Comparison of ENCODE assay signal across 9 mouse cellular contexts in genomic region chr12:71438254-71438653, GRCm38 (mm10).
A peak's percentile ranks its signal among the peaks of the same experiment; 100 is the strongest.
DNase-seq lines count a peak whose midpoint lies in the region; ATAC-seq lines count a peak whose summit lies in the region.
"Had no signal": no experiment of that assay in that cellular context is flagged by ENCODE, and none has a peak within 500 bp of the region (broad histone marks: within the 10 kb centered on the region; RNA-seq: fewer than 3 reads in every experiment).

No protein-coding gene starts in this region.

- no peaks in the 10 kb centered on the region for H3K9me3 ChIP-seq in liver, embryonic 12.5 days (replicated peaks)
- H3K9me3 ChIP-seq: G1E had no signal

- H3K4me2 ChIP-seq in liver, embryonic 12.5 days: no peak overlapping the region

- no peaks in the 10 kb centered on the region for H3K27me3 ChIP-seq in liver, embryonic 12.5 days (replicated peaks)

- H3K27ac ChIP-seq in liver, embryonic 12.5 days: no peak overlapping the region

- H3K4me1 ChIP-seq in liver, embryonic 12.5 days: peaks cover 8% of the 10 kb centered on the region; the same call in 1 of the 2 replicates

- peak; percentile 26 for DNase-seq in layer of hippocampus, adult 9-10 months (ENCODE audit: low spot score)
- DNase-seq in layer of hippocampus, adult 8-10 months (ENCODE audit: low spot score in 2 of 2): no peak
- DNase-seq in adrenal gland, postnatal 25 days: peak; percentile 36
- DNase-seq in heart, postnatal 4 days: peak; percentile 42
- DNase-seq in thymus, postnatal 0 days (ENCODE audit: low spot score): peak; percentile 2
- DNase-seq in urinary bladder, postnatal 36 days (ENCODE audit: low spot score in 2 of 2): no peak

- no peak overlapping the region for H3K9ac ChIP-seq in liver, embryonic 12.5 days

- H3K4me3 ChIP-seq in liver, embryonic 12.5 days: no peak overlapping the region

- 0 out of 2 replicates have a peak, but pooled peaks have one; percentile 52 for ATAC-seq in liver, embryonic 12.5 days
- ATAC-seq in erythroblast, adult 5-6 weeks (replicated peaks; ENCODE audit: low FRiP score, poor library complexity, severe bottlenecking): no peak

- no peaks in the 10 kb centered on the region for H3K36me3 ChIP-seq in liver, embryonic 12.5 days
- H3K36me3 ChIP-seq: G1E had no signal

- WGBS in liver, embryonic 12.5 days (ENCODE audit: insufficient replicate concordance): 16% methylated on average over 6 of the region's 6 CpGs

Comparison
In these comparisons a context has a peak if more than half of its experiments do, and no peak if none do; other contexts are left out.
1. DNase-seq: peak in layer of hippocampus, adult 9-10 months (single experiment), adrenal gland, postnatal 25 days (single experiment), heart, postnatal 4 days (single experiment) and thymus, postnatal 0 days (single experiment); none in layer of hippocampus, adult 8-10 months (0 of 2) and urinary bladder, postnatal 36 days (0 of 2).